Mouse (Mus musculus) liver, adult 2 months (tissue): Measurements from ENCODE around the gene Ahcyl2. TPM values are rescaled to one million over a fixed set of nuclear protein-coding genes. Genes with fewer than 3 reads are reported as not detected.
"Not testable (repeated sequence)": the region's sequence is repeated elsewhere in the genome, so short reads cannot be mapped to it uniquely, and the experiment has no call there.

Experiments
- DNase-seq: peaks from one replicate; pipeline ENCODE4 v3.0.0-alpha.2; 2011; ENCODE audit warnings: low read depth, low spot score; ENCODE audit errors: extremely low read depth
- H3K27ac ChIP-seq: fragments of 200-500 bp; replicated peaks from 2 replicates; pipeline ENCODE4 v1.5.1; 2012; ENCODE audit warnings: low read depth, mild to moderate bottlenecking, control low read depth, inconsistent platforms, low read length; ENCODE audit not compliant: insufficient read depth
- H3K27me3 ChIP-seq: fragments of 200-500 bp; 2 replicates; pipeline ENCODE4 v1.6.1; 2012; ENCODE audit warnings: mild to moderate bottlenecking, moderate library complexity, low read length, inconsistent platforms; ENCODE audit not compliant: control insufficient read depth, insufficient read depth
- H3K36me3 ChIP-seq: fragments of 200-500 bp; 2 replicates; pipeline ENCODE4 v1.6.1; 2012; ENCODE audit warnings: low read length, inconsistent platforms; ENCODE audit not compliant: control insufficient read depth, insufficient read depth
- H3K4me1 ChIP-seq: fragments of 200-500 bp; 2 replicates; pipeline ENCODE4 v1.6.1; 2011; ENCODE audit warnings: low read length; ENCODE audit not compliant: control insufficient read depth, insufficient read depth
- H3K4me3 ChIP-seq: fragments of 200-500 bp; 2 replicates; pipeline ENCODE4 v1.5.1; 2011; ENCODE audit warnings: low read depth, mild to moderate bottlenecking, control low read depth, low read length, moderate library complexity; ENCODE audit not compliant: insufficient read depth
- H3K79me2 ChIP-seq: fragments of 200-500 bp; 2 replicates; pipeline ENCODE4 v1.6.1; 2012; ENCODE audit warnings: inconsistent platforms, mild to moderate bottlenecking, low read length, moderate library complexity; ENCODE audit not compliant: control insufficient read depth, insufficient read depth
- H3K9ac ChIP-seq: fragments of 200-500 bp; 2 replicates; pipeline ENCODE4 v1.6.1; 2012; ENCODE audit warnings: low read depth, mild to moderate bottlenecking, control low read depth, inconsistent platforms, low read length
- CTCF ChIP-seq: fragments of 200-500 bp; IDR thresholded peaks from 2 replicates; pipeline ENCODE4 v1.5.1; 2011; ENCODE audit warnings: low read depth, low read length, control low read depth
- POLR2A ChIP-seq: fragments of 200-500 bp; IDR thresholded peaks from 2 replicates; pipeline ENCODE4 v1.6.1; 2011; ENCODE audit warnings: low read length, control low read depth; ENCODE audit not compliant: insufficient read depth; ENCODE audit errors: extremely low read depth
- WGBS: fragments of 180-500 bp; shearing (Covaris S2); methylation state at CpG from one replicate; pipeline ENCODE4 v1.1.7; 2018; 5-methylcytosine and 5-hydroxymethylcytosine counted together
- polyA plus RNA-seq: library from polyadenylated mRNA; depleted of rRNA; stranded (reverse); fragments of >200 nt; gene quantifications from 2 replicates; pipeline ENCODE4 v1.2.3, GENCODE M21; 2012
- total RNA-seq: library from RNA; depleted of rRNA; stranded (reverse); fragments of >200 nt; gene quantifications from 2 replicates; pipeline ENCODE4 v1.2.3, GENCODE M21; 2014

Gene Ahcyl2
- total and polyA plus RNA-seq, 2 experiments, result 7.4 to 8.9 TPM

GRCm38 (mm10) chr6:29753336-29753735 lies 14.5 kb upstream of the Ahcyl2 start:
- DNase-seq, result no peak
- no peak for TF ChIP-seq POLR2A
- TF ChIP-seq CTCF, result no peak
- no peaks in the 10 kb centered on the region for H3K27me3 ChIP-seq
- no peaks in the 10 kb centered on the region for H3K79me2 ChIP-seq
- 94% methylated on average over 11 of the region's 11 CpGs for WGBS
- no peak overlapping the region for H3K4me3 ChIP-seq
- H3K27ac ChIP-seq, result no peak overlapping the region
- no peak overlapping the region for H3K9ac ChIP-seq
- H3K4me1 ChIP-seq, result peaks cover 3% of the 10 kb centered on the region
- no peaks in the 10 kb centered on the region for H3K36me3 ChIP-seq

GRCm38 (mm10) chr6:29756001-29756400 lies 11.8 kb upstream of the Ahcyl2 start:
- DNase-seq, result no peak
- no peak overlapping the region for H3K9ac ChIP-seq
- H3K27me3 ChIP-seq, result no peaks in the 10 kb centered on the region
- no peak for TF ChIP-seq CTCF
- no peak for TF ChIP-seq POLR2A
- H3K27ac ChIP-seq, result no peak overlapping the region
- no peaks in the 10 kb centered on the region for H3K36me3 ChIP-seq
- H3K4me1 ChIP-seq, result peaks cover 3% of the 10 kb centered on the region
- WGBS, result 61% methylated on average over 5 of the region's 5 CpGs
- no peak overlapping the region for H3K4me3 ChIP-seq
- no peaks in the 10 kb centered on the region for H3K79me2 ChIP-seq

- H3K79me2 ChIP-seq, result no peaks in the 10 kb centered on the region
- 33% methylated on average over 4 of the region's 4 CpGs for WGBS
- TF ChIP-seq POLR2A (no peak), CTCF (no peak)
- no peak overlapping the region for H3K4me3 ChIP-seq
- no peak overlapping the region for H3K9ac ChIP-seq
- peak; percentile 75 for DNase-seq
- no peaks in the 10 kb centered on the region for H3K27me3 ChIP-seq
- no peaks in the 10 kb centered on the region for H3K36me3 ChIP-seq
- no peak overlapping the region for H3K27ac ChIP-seq
- H3K4me1 ChIP-seq, result peaks cover 3% of the 10 kb centered on the region
Observed at GRCm38 (mm10) chr6:29756476-29756875, 11.3 kb upstream of the Ahcyl2 start.

GRCm38 (mm10) chr6:29758417-29758816 lies 9.4 kb upstream of the Ahcyl2 start:
- H3K27ac ChIP-seq, result no peak overlapping the region
- H3K4me1 ChIP-seq, result peaks cover 5% of the 10 kb centered on the region
- H3K27me3 ChIP-seq, result no peaks in the 10 kb centered on the region
- H3K79me2 ChIP-seq, result no peaks in the 10 kb centered on the region
- H3K4me3 ChIP-seq, result no peak overlapping the region
- H3K36me3 ChIP-seq, result no peaks in the 10 kb centered on the region
- TF ChIP-seq POLR2A (no peak), CTCF (peak; percentile 85)
- 37% methylated on average over 4 of the region's 4 CpGs for WGBS
- DNase-seq, result peak; percentile 68
- H3K9ac ChIP-seq, result no peak overlapping the region

- Histone ChIP-seq H3K4me3 (no peak overlapping the region), H3K4me1 (peaks cover 5% of the 10 kb centered on the region), H3K27ac (no peak overlapping the region), H3K79me2 (no peaks in the 10 kb centered on the region), H3K36me3 (no peaks in the 10 kb centered on the region), H3K27me3 (no peaks in the 10 kb centered on the region), H3K9ac (no peak overlapping the region)
- no peak for TF ChIP-seq CTCF
- TF ChIP-seq POLR2A, result no peak
- WGBS, result 76% methylated on average over 13 of the region's 13 CpGs
- peak; percentile 31 for DNase-seq
Observed at GRCm38 (mm10) chr6:29759012-29759679, 8.7 kb upstream of the Ahcyl2 start.

- H3K4me3 ChIP-seq, H3K9ac ChIP-seq, H3K79me2 ChIP-seq, H3K27me3 ChIP-seq, DNase-seq, H3K36me3 ChIP-seq, H3K4me1 ChIP-seq, H3K27ac ChIP-seq: not testable (repeated sequence)
- WGBS, result 93% methylated on average over 2 of the region's 2 CpGs
Observed at GRCm38 (mm10) chr6:29760397-29760796, 7.4 kb upstream of the Ahcyl2 start.
